Mouse (Mus musculus) C2C12 (cell line): ENCODE measurements around the gene Atxn7l1. TPM values are rescaled to one million over a fixed set of nuclear protein-coding genes. Genes with fewer than 3 reads are reported as not detected.

Source experiments
- H3K27me3 ChIP-seq: one replicate; pipeline ENCODE4 v1.6.1; 2011; ENCODE audit not compliant: control insufficient read depth, insufficient read depth, insufficient read length
- H3K36me3 ChIP-seq: one replicate; pipeline ENCODE4 v1.6.1; 2011; ENCODE audit not compliant: control insufficient read depth, insufficient read depth
- H3K4me3 ChIP-seq: one replicate; pipeline ENCODE4 v1.5.1; 2011; ENCODE audit warnings: mild to moderate bottlenecking, control low read depth; ENCODE audit not compliant: poor library complexity, insufficient read depth, severe bottlenecking
- H3K79me2 ChIP-seq: one replicate; pipeline ENCODE4 v1.6.1; 2011; ENCODE audit not compliant: control insufficient read depth, insufficient read depth
- H3K79me3 ChIP-seq: one replicate; pipeline ENCODE4 v1.6.1; 2011; ENCODE audit warnings: low read depth, control low read depth
- H3ac ChIP-seq: one replicate; pipeline ENCODE3; 2011; ENCODE audit warnings: low read depth; ENCODE audit not compliant: control insufficient read depth, insufficient read length
- CEBPB ChIP-seq: IDR thresholded peaks from one replicate; pipeline ENCODE4 v1.6.1; 2011; ENCODE audit warnings: low read depth, mild to moderate bottlenecking, control low read depth, moderate library complexity
- CTCF ChIP-seq: IDR thresholded peaks from one replicate; pipeline ENCODE4 v1.5.1; 2011; ENCODE audit not compliant: control insufficient read depth, insufficient read depth, insufficient read length
- FOSL1 ChIP-seq: IDR thresholded peaks from one replicate; pipeline ENCODE4 v1.8.0; 2011; ENCODE audit warnings: mild to moderate bottlenecking, low read length; ENCODE audit not compliant: poor library complexity, insufficient read depth, severe bottlenecking
- MAX ChIP-seq: IDR thresholded peaks from one replicate; pipeline ENCODE4 v1.6.1; 2011; ENCODE audit warnings: mild to moderate bottlenecking, control low read depth
- MYOD1 ChIP-seq: IDR thresholded peaks from one replicate; pipeline ENCODE4 v1.6.1; 2011; ENCODE audit warnings: low read depth; ENCODE audit not compliant: control insufficient read depth, insufficient read length
- MYOG ChIP-seq: IDR thresholded peaks from one replicate; pipeline ENCODE4 v1.6.1; 2011; ENCODE audit not compliant: control insufficient read depth, insufficient read length; ENCODE audit errors: extremely low read depth
- USF1 ChIP-seq: IDR thresholded peaks from one replicate; pipeline ENCODE4 v1.6.1; 2011; ENCODE audit warnings: low read depth, mild to moderate bottlenecking, control low read depth, moderate library complexity
- polyA plus RNA-seq: library from polyadenylated mRNA; unstranded; fragments of >200 nt; fragmentation: generic; extraction: Trizol; gene quantifications from one replicate; pipeline ENCODE4 v1.2.1, GENCODE M21; 2012; ENCODE audit warnings: missing spikeins

Atxn7l1 gene
- polyA plus RNA-seq, 1 experiment = 14.6 TPM

DNA sequence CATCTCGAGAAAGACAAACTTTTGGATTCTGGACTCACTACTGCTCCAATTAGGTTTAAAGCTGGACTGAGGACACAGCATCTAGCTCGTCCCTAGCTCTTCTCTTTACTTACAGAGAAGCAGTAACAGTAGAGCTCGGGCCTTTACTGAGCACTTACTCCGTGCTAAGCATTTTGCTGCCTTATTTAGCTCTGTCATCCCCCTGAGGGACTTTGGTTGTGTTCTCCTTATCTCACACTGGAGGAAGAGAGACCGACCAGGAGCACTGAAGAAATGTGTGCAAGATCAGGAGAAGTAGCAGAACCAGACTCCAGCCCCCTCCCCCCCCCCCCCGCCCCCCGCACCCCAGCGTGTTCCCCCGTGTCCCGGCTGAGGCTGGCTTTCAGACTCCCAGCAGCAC lies 79.1 kb downstream of the Atxn7l1 start:
- H3K4me3 ChIP-seq = no peak overlapping the region
- no peak overlapping the region for H3ac ChIP-seq
- TF ChIP-seq USF1 = no peak
- no peak for TF ChIP-seq CEBPB
- no peak for TF ChIP-seq MAX
- no peak for TF ChIP-seq MYOG
- TF ChIP-seq FOSL1 = no peak
- no peak for TF ChIP-seq MYOD1
- TF ChIP-seq CTCF = no peak
- peaks cover 4% of the 10 kb centered on the region for H3K79me3 ChIP-seq
- peaks cover 4% of the 10 kb centered on the region for H3K36me3 ChIP-seq
- H3K79me2 ChIP-seq = peaks cover 26% of the 10 kb centered on the region
- H3K27me3 ChIP-seq = no peaks in the 10 kb centered on the region

DNA sequence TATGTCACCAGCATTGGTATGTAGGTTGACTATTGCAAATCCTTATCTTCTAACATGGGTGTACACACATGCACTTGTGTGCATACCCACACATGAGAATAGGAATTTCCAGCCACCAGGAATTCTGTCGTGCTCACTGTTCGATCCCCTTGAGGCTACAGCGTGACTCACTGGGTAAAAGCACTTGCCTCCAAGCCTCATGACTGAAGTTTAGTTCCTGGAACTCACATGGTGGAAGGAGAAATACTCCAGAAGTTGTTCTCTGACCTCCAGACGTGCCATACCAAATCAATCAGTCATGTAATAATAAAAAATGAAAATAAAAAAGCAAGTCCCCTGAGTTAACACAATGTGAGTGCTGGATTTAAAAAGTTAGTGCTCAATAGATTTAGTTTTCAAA lies 87.8 kb downstream of the Atxn7l1 start:
- Histone ChIP-seq H3K36me3 (no peaks in the 10 kb centered on the region), H3K4me3 (no peak overlapping the region), H3K79me2 (peaks cover 27% of the 10 kb centered on the region), H3K79me3 (peaks cover 7% of the 10 kb centered on the region), H3K27me3 (no peaks in the 10 kb centered on the region), H3ac (no peak overlapping the region)
- peak; percentile 25 for TF ChIP-seq MAX
- TF ChIP-seq MYOG = no peak
- peak; percentile 36 for TF ChIP-seq FOSL1

DNA sequence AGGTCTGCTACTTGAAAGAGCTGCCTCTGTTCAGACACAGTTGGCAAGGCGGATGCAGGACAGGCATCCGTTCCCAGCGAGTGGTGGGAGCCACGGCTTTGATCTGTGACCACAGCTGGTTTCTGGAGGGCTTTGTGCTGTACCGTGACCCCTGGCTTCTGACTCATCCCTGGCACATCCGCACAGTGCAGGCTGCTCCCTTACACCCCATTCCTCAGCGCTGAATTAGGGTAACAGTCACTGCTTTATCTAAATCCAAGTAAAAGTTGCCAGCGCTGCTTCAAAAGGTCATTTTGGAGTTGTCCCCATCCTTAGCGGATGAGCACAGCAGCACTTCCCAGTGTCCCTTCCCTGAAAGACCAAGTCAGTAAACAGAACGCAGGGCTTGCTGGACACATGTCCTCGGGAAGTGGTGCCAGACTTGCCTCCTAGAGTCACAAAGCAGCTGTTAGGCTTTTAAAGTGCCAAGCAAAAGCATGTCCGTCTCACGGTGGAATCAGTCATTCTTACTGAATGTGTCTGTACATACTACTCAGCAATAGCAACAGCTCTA lies 88.4 kb downstream of the Atxn7l1 start:
- H3K79me3 ChIP-seq = peaks cover 7% of the 10 kb centered on the region
- TF ChIP-seq MYOD1 = peak; percentile 95
- no peak for TF ChIP-seq MYOG
- peak; percentile 16 for TF ChIP-seq MAX
- peak overlapping the region; percentile 61 for H3ac ChIP-seq
- H3K4me3 ChIP-seq = no peak overlapping the region
- H3K36me3 ChIP-seq = no peaks in the 10 kb centered on the region
- peaks cover 27% of the 10 kb centered on the region for H3K79me2 ChIP-seq
- H3K27me3 ChIP-seq = no peaks in the 10 kb centered on the region

DNA sequence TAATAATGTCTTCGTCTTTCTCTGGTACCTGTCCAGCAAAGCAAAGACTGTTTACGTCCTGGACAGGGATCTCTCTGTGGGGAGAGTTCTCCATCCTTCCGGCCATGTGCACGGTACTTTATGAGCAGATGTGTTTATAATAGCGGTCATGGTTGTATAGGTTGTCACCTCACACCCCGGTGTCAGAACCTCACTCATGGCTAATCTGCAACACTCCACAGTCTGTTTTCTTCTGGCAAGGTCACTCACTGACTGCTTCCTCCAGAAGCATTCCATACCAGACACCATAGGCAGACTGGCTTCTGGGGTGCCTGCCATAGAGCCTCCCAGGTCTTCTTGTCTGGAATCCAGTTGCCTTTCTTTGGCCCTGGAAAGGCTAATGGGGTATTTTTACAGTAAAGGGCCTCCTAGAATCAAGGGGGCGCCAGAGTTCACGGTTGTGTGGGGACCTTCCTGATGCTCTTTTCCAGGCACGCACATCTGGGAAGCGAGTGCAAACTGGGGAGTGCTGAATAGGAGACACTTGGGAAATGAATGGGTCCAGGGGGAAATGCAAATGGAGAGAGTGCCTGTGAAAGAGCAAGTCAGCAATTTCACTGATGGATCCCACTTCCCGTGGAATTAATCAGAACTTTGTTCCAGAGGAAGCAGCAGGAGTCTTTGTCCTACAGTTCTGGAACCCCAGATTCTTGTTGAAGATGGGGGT lies 89.0 kb downstream of the Atxn7l1 start:
- no peak for TF ChIP-seq MAX
- no peaks in the 10 kb centered on the region for H3K27me3 ChIP-seq
- no peak overlapping the region for H3K4me3 ChIP-seq
- H3ac ChIP-seq = no peak overlapping the region
- peaks cover 27% of the 10 kb centered on the region for H3K79me2 ChIP-seq
- no peaks in the 10 kb centered on the region for H3K36me3 ChIP-seq
- peaks cover 7% of the 10 kb centered on the region for H3K79me3 ChIP-seq

GRCm38 (mm10) chr12:33237108-33237507 lies 89.6 kb downstream of the Atxn7l1 start:
- Histone ChIP-seq H3K79me3 (peaks cover 7% of the 10 kb centered on the region), H3K79me2 (peaks cover 27% of the 10 kb centered on the region), H3K36me3 (no peaks in the 10 kb centered on the region), H3ac (no peak overlapping the region), H3K27me3 (no peaks in the 10 kb centered on the region), H3K4me3 (no peak overlapping the region)
- TF ChIP-seq USF1 = no peak
- TF ChIP-seq FOSL1 = no peak
- TF ChIP-seq MYOG = no peak
- no peak for TF ChIP-seq CEBPB
- no peak for TF ChIP-seq MYOD1
- no peak for TF ChIP-seq CTCF
- no peak for TF ChIP-seq MAX

- no peaks in the 10 kb centered on the region for H3K36me3 ChIP-seq
- H3K27me3 ChIP-seq = no peaks in the 10 kb centered on the region
- peaks cover 38% of the 10 kb centered on the region for H3K79me2 ChIP-seq
- no peak overlapping the region for H3K4me3 ChIP-seq
- no peak for TF ChIP-seq MYOG
- no peak for TF ChIP-seq FOSL1
- no peak for TF ChIP-seq MYOD1
- TF ChIP-seq CEBPB = no peak
- no peak for TF ChIP-seq USF1
- TF ChIP-seq MAX = no peak
- TF ChIP-seq CTCF = no peak
- peaks cover 3% of the 10 kb centered on the region for H3K79me3 ChIP-seq
- H3ac ChIP-seq = no peak overlapping the region
These were observed 95.2 kb downstream of the Atxn7l1 start for GRCm38 (mm10) chr12:33242679-33243078.
